Mouse (Mus musculus) inflammation-experienced regulatory T-cells (primary cell): ENCODE data around the gene Cldn9. TPM values are rescaled to one million over a fixed set of nuclear protein-coding genes. Genes with fewer than 3 reads are reported as not detected.

Source experiments
- polyA plus RNA-seq, 2 experiments: library from polyadenylated mRNA; unstranded; fragments of 100-300 nt; shearing (Covaris generic); gene quantifications; one replicate each; pipeline ENCODE4 v1.2.1; 2017

Cldn9 gene
- polyA plus RNA-seq = under 1 TPM in 1 of 2 experiments, not detected in 1; 0.71 TPM

DNA sequence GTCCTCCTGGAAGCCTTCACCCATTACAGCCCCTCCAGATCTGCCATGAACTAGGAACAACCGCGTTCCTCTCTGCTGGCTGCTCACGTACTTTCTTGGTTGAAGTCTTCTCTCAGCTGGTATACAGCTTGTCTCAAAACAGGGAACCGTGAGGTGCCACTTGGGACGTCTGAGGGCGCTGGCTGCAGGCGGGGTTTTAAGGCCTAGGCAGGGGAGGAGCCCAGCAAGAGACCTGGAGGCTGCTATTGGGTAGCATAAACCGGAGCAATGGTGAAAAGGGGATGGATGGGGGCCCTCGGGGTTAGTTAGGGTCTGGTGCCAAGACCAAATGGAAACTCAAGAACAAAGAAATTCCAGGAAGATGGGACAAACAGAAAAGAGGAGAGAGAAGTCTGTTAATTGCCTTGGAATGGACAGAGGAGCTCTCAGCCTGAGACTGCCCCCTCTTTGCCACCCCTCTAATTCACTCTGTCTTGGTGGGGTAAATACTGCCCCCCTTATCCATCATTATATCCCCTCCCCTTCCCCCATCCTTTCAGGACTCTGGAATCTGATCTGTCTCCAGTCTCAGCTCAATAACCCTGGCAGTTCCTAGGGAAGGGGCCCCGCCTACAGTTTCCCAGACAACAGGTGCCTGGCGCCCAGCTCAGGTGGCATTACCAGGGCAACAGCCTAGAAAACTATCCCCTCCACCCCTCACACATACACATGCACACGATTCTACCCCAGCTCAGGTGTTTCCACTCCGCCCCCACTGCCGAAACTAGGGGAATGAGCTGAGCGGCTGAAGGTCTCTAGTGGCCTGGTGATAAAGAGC lies at the start of gene Cldn9:
Gene Cldn9, minus strand, starts transcription at position 171 of the 817 bp plus-strand sequence.

DNA sequence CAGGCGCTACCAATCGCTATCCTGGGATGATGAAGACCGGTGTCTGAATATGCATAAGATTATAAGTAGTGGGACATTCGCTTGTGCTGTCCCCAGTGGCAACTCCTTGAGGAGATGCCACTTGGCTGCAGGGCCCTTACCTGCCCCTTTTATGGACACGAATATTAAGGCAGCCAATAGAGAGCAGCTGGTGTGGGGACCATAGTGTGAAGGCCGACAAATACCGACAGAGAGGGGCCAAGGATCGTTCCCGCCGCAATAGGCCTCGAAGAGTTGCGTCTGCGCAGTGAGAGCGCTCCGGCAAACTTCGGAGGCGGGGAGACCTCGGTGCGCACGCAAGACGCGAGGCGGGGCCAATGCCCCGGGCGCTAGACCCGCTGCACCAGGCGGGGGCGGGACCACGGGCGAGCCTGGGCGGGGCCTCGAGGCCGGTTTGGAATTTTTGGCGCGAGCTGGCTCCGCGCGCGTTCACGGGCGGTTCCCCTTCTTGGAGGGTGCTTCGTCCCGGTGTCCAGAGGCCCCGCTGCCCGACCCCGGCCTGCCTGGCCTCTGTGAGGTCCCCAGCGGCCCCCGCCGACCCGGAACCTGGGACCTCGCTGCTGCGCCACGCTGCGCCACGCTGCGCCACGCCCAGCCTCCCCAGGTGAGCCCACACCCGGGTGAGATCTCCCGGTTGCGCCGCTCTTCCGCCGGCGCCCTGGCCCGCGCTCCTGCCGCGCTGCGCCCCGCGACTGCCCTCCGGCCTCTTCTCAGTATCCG lies 42.4 kb upstream of the Cldn9 start, which contains the start of gene Pkmyt1:
Gene Pkmyt1, plus strand, starts transcription at position 338 of the 759 bp plus-strand sequence.

DNA sequence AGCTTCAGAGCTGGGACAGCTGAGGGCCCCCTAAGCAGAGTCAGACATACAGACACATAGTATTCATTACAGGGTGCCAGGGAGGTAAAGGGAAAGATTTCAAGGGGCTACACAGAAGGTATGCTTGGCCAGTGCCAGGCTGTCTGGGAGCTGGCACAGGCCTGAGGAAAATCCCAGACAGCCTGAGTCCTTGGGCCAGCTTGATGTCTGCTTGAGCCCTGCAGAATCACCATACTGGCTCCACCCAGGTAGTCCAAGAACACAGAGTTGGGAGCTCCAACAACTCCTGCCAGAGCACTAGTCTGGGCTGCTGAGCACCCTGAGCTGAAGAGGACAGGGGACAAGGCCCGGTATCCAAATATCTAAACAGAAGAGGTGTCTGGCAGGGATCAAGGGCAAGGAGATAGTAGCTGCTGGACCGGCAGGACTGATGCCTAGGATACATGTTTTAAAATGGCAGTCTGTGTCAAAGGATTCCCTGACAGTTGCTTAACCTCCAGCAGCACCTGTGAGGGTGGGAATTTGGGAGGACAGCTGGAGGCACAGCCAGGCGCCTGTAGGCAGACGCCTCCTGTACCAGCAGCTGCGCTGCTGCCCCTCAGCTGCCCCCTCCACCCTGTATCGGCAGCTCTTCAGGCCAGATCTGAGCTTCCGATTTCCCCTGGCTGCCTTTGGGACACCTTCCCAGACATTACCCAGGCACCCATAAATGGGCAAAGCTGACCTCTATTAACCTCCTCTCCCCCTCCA lies 38.7 kb upstream of the Cldn9 start, which contains the start of gene 1520401A03Rik:
Gene 1520401A03Rik, minus strand, starts transcription at position 408 of the 750 bp plus-strand sequence.

GRCm38 (mm10) chr17:23679127-23679835 lies 4.5 kb downstream of the Cldn9 start, which contains the start of gene Cldn6:
TSS of gene Cldn6 (plus strand) at chr17:23679249.

DNA sequence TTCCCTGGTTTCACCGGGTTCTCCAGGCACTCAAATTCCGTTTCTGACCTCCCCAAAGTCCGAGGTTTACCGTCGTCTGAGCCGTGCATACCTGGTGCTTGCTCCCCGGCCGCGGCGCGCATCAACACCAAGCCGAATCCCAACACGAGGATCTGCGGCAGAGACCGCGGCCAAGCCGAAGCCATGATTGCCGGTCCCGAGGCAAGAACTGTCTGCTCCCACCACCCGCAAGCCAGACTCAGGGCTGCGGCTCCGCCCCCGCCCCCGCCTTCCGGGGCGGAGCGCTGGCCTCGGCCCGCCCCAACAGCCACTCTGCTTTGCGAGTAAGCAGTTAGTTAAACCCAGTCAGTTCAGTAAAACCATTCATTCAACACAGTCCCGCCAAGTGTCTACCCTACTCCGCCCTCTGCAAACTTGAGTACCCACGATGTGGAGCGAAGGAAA lies 6.6 kb downstream of the Cldn9 start, which contains the start of gene Tnfrsf12a:
Gene Tnfrsf12a, minus strand, starts transcription at position 233 of the 444 bp plus-strand sequence.

DNA sequence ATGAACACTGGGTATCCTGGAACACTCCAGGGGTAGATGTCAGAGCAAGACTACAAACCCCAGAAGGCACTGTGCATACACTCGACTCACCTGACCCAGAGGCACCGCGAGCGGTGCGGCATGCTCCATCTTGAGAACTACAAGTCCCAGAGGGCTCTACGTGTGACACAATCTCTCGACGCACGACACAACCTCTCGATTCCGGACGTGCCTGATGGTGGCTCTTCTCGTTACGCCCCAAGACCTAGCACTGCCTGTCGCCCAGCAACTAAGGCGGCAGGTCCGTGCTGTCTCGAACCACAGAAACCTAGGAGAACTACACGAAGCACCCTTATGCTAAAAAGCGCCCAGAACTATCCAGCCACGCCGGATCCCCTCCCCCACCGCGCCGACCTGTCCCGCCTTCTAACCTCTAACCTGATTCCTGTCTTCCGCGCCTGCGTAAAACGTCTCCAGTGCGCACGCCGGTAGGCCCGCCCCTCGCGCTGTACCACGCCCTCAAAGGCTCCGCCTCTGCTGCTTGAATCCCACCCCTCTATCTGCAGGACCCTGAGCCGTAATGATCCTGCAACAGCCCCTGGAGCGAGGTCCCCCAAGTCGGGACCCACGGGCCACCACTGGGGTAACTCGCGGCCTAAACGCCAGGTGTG lies 10.3 kb downstream of the Cldn9 start, which contains the start of the genes Hcfc1r1 and Thoc6:
Gene Hcfc1r1, plus strand, starts transcription at position 173 of the 650 bp plus-strand sequence.
Gene Thoc6, minus strand, starts transcription at position 459 of the 650 bp plus-strand sequence.

GRCm38 (mm10) chr17:23660117-23660875 lies 23.5 kb downstream of the Cldn9 start, which contains the start of gene Bicdl2:
TSS of gene Bicdl2 (plus strand) at chr17:23660506.

GRCm38 (mm10) chr17:23644613-23645495 lies 39.0 kb downstream of the Cldn9 start, which contains the start of gene Mmp25:
TSS of gene Mmp25 (minus strand) at chr17:23645277.

Other genes starting within 250 kb of the Cldn9 start
- not detected for gene Vmn2r117, start 204.3 kb downstream of the Cldn9 start, polyA plus RNA-seq
- 10 to 100 TPM; 17.0 to 21.4 TPM for gene Zfp213, start 119.8 kb downstream of the Cldn9 start, polyA plus RNA-seq
- under 1 TPM; 0.31 to 0.48 TPM for gene Zfp13, start 84.5 kb downstream of the Cldn9 start, polyA plus RNA-seq
- 1 to 10 TPM; 1.2 to 2.2 TPM for gene Zscan10, start 83.2 kb downstream of the Cldn9 start, polyA plus RNA-seq
- 1 to 10 TPM; 1.1 to 1.9 TPM for gene Mmp25, start 38.7 kb downstream of the Cldn9 start, polyA plus RNA-seq
- gene Bicdl2, start 23.5 kb downstream of the Cldn9 start, polyA plus RNA-seq = 1 to 10 TPM in 1 of 2 experiments, under 1 TPM in 1; 0.75 to 1.2 TPM
- gene Hcfc1r1, start 10.4 kb downstream of the Cldn9 start, polyA plus RNA-seq = 10 to 100 TPM; 52.2 to 57.4 TPM
- gene Thoc6, start 10.1 kb downstream of the Cldn9 start, polyA plus RNA-seq = 10 to 100 TPM; 18.6 to 37.6 TPM
- 10 to 100 TPM in 1 of 2 experiments, 1 to 10 TPM in 1; 7.3 to 15.8 TPM for gene Tnfrsf12a, start 6.6 kb downstream of the Cldn9 start, polyA plus RNA-seq
- gene Cldn6, start 4.8 kb downstream of the Cldn9 start, polyA plus RNA-seq = under 1 TPM in 1 of 2 experiments, not detected in 1; 0.39 TPM
- 1 to 10 TPM in 1 of 2 experiments, under 1 TPM in 1; 0.49 to 1.3 TPM for gene 1520401A03Rik, start 38.8 kb upstream of the Cldn9 start, polyA plus RNA-seq
- 10 to 100 TPM; 45.8 to 70.2 TPM for gene Pkmyt1, start 42.3 kb upstream of the Cldn9 start, polyA plus RNA-seq
- gene Paqr4, start 56.8 kb upstream of the Cldn9 start, polyA plus RNA-seq = 1 to 10 TPM; 6.7 to 8.1 TPM
- gene Kremen2, start 61.8 kb upstream of the Cldn9 start, polyA plus RNA-seq = 1 to 10 TPM; 4.9 to 7.1 TPM
- gene Flywch1, start 87.6 kb upstream of the Cldn9 start, polyA plus RNA-seq = 10 to 100 TPM; 38.5 to 40.7 TPM
- 1 to 10 TPM; 6.7 to 8.0 TPM for gene Flywch2, start 102.1 kb upstream of the Cldn9 start, polyA plus RNA-seq
- gene Srrm2, start 106.5 kb upstream of the Cldn9 start, polyA plus RNA-seq = 100 to 1,000 TPM; 854 to 986 TPM
- 100 to 1,000 TPM; 516 to 639 TPM for gene Elob, start 145.1 kb upstream of the Cldn9 start, polyA plus RNA-seq
- 1 to 10 TPM in 1 of 2 experiments, not detected in 1; 3.1 TPM for gene Prss33, start 152.0 kb upstream of the Cldn9 start, polyA plus RNA-seq
- gene Prss32, start 159.8 kb upstream of the Cldn9 start, polyA plus RNA-seq = under 1 TPM in 1 of 2 experiments, not detected in 1; 0.73 TPM
- gene Prss41, start 160.1 kb upstream of the Cldn9 start, polyA plus RNA-seq = 1 to 10 TPM; 2.5 to 7.6 TPM
- gene Prss21, start 184.0 kb upstream of the Cldn9 start, polyA plus RNA-seq = not detected
- 10 to 100 TPM in 1 of 2 experiments, not detected in 1; 22.4 TPM for gene Dcpp1, start 196.8 kb upstream of the Cldn9 start, polyA plus RNA-seq
- under 1 TPM in 1 of 2 experiments, not detected in 1; 0.84 TPM for gene Dcpp2, start 196.9 kb upstream of the Cldn9 start, polyA plus RNA-seq
- 1 to 10 TPM in 1 of 2 experiments, under 1 TPM in 1; 0.43 to 5.0 TPM for gene Dcpp3, start 233.4 kb upstream of the Cldn9 start, polyA plus RNA-seq